Mouse (Mus musculus) Patski (cell line): ENCODE results near the gene Rras2. TPM values are rescaled to one million over a fixed set of nuclear protein-coding genes. Genes with fewer than 3 reads are reported as not detected.

Experiments
- ATAC-seq: fragments of 100-300 bp; one replicate; pipeline ENCODE4 v1.8.0; 2021
- CTCF ChIA-PET: fragments of 350-600 bp; sonication (Branson Sonifier 250); formaldehyde crosslinking; loops from one replicate; lab custom pipeline; 2022; ENCODE audit warnings: inconsistent platforms; lab: Charles Lee
- POLR2A ChIA-PET: fragments of 350-600 bp; sonication (Branson Sonifier 250); formaldehyde crosslinking; loops from one replicate; lab custom pipeline; 2022; ENCODE audit warnings: antibody characterized with exemption, inconsistent platforms; lab: Charles Lee
- DNase-seq: peaks from one replicate; pipeline ENCODE4 v3.0.0-alpha.2; 2011; ENCODE audit warnings: low read depth, low spot score
- H3K27me3 ChIP-seq: fragments of 371-371 bp; one replicate; pipeline ENCODE4 v1.5.1; 2021
- CTCF ChIP-seq: fragments of 100-300 bp; IDR thresholded peaks from one replicate; pipeline ENCODE4 v1.5.1; 2021
- in situ Hi-C: fragments of 300-500 bp; cut with MboI; formaldehyde crosslinking; loops from 3 replicates; pipeline ENCODE4 v1.11.1; 2018; ENCODE audit warnings: low pct_unique_long_range_greater_than_20kb, mixed read lengths
- polyA plus RNA-seq: library from polyadenylated mRNA; unstranded; gene quantifications from one replicate; pipeline ENCODE4 v1.2.3, GENCODE M21; 2021

The Rras2 gene
- polyA plus RNA-seq, 1 experiment from 2014 or later = 145 TPM

DNA sequence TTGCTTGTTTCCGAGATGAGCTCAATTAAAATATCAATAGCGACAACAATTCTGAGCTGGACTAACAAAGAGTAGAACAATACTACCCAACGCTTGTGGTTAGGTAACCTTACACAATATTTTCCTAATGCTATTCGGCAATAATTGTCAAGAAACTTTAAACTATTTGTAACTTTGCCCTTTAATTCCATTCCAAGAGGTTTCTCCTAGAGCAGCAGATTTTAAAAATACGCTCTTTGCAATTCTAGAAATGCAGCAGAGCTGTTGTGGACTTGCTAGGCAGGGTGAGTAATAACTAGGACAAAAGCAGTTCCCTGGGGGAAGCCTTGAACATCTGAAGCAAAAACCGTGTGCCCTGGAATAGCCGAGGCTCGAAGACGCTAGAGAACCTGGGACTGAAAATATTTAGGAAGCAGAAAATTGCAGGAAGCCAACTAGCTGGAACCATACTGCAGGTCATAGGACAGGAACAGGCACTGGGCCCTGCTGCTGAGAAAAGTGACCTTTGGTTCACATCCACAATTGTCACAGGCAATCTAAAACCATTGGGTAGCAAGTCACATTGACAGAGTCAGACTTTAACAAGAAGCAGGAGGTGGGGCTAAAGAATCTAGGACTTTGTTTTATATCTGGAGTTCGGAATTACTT lies 24.7 kb upstream of the Rras2 start:
- no peak for DNase-seq
- CTCF ChIA-PET = no interaction called here
- POLR2A ChIA-PET = no interaction called here
- no peak for TF ChIP-seq CTCF
- in situ Hi-C loops = no loop called here
- H3K27me3 ChIP-seq = no peaks in the 10 kb centered on the region
- ATAC-seq = no peak

GRCm38 (mm10) chr7:114140026-114140425 lies 22.4 kb upstream of the Rras2 start:
- no peak for TF ChIP-seq CTCF
- no peaks in the 10 kb centered on the region for H3K27me3 ChIP-seq
- in situ Hi-C loops = no loop called here
- ATAC-seq (no peak), DNase-seq (no peak)
- ChIA-PET POLR2A (no interaction called here), CTCF (interaction anchor here (1.8 kb wide), 1 partner anchor 8 kb away, joined by 6 read pairs; no protein-coding TSS in a partner anchor)

DNA sequence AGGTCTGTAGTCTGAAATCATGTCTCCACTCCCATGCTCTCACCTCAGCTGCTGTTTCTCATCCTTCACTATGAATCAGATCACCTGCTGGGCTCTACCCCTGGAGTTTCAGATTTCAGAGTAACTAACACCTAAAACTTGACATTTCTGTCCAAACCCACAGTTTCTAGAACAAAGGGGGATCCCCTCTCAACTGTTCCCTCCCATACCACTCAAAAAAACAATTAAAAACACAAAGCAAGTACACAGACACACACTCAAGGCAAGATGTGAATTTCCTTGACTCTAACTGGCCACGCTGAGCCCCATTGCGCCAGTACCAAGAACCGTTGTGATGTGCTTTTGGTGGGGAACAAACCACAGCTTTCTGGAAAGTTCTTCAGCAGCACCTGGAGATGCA lies 21.8 kb upstream of the Rras2 start:
- DNase-seq = no peak
- H3K27me3 ChIP-seq = no peaks in the 10 kb centered on the region
- POLR2A ChIA-PET = no interaction called here
- no peak for ATAC-seq
- TF ChIP-seq CTCF = no peak
- in situ Hi-C loops = no loop called here
- CTCF ChIA-PET = interaction anchor here (1.0 to 1.8 kb wide), 2 partner anchors 8 to 23 kb away, joined by 3 to 6 read pairs; no protein-coding TSS in a partner anchor

DNA sequence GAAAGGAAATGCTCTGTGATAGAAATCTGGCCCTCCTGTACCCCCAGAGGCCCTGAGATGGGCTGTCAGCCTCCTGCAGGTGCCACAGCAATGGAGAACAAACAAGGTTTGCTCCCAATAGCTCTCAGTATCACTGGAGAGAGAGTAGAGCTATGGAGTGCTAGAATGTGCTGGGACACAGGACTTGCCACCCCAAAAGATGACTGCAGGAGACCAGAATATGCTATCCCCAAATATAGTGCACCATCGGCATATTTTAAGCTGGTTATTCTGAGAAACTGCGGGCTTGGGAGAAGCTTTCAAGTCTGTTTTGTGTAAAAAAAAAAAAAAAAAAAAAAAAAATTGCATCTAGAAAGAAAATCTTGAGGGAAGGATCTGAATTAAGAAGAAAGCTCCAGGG lies 20.7 kb upstream of the Rras2 start:
- CTCF ChIA-PET = interaction anchor here (0.6 to 1.8 kb wide), 5 partner anchors 10 to 56 kb away, joined by 3 to 6 read pairs (median 3); no protein-coding TSS in a partner anchor
- POLR2A ChIA-PET = no interaction called here
- DNase-seq (no peak), ATAC-seq (no peak)
- TF ChIP-seq CTCF = no peak
- no peaks in the 10 kb centered on the region for H3K27me3 ChIP-seq
- in situ Hi-C loops = no loop called here

DNA sequence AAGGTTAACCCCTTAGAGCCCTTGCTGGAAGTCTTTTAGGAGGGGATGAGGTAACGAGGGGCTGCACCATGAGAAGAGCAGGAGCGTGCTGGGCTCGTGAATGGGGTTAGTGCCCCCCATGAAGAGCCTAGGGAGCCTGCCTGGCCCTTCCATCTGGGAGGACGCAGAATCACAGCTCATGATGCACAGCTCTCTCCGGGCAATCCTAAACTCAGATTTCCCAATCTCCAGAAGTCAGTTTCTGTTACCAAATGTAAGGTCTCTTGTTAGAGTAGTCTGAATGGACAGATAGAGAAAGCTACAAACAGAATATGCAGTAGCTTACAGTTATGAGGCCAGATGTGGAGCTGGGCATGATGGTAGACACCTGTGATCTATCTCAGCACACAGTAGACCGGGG lies 17.6 kb upstream of the Rras2 start:
- CTCF ChIA-PET = interaction anchor here (1.2 kb wide), 1 partner anchor 33 kb away, joined by 3 read pairs; no protein-coding TSS in a partner anchor
- H3K27me3 ChIP-seq = no peaks in the 10 kb centered on the region
- DNase-seq = no peak
- no peak for TF ChIP-seq CTCF
- ATAC-seq = no peak
- POLR2A ChIA-PET = no interaction called here
- in situ Hi-C loops = no loop called here

DNA sequence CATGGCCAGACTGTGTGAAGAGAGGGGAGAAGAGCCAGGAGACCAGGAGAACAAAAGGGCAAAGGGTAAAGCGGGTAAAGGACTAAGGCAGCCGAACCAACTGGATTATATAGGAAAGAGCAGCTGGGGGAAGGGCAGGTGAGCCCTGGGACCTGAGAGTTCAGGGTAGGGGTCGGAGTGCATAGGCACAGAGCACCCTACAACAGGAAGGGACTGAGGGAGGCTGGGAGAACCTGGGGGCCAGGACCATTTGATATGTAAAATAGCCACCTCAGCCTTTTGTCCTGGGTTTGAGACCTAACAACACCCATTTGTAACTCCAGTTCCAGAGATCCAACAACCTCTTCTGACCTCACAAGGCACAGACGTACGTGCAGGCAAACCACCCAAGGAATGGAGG lies 16.4 kb upstream of the Rras2 start:
- H3K27me3 ChIP-seq = no peaks in the 10 kb centered on the region
- POLR2A ChIA-PET = no interaction called here
- no peak for TF ChIP-seq CTCF
- CTCF ChIA-PET = interaction anchor here (1.1 kb wide), 1 partner anchor 30 kb away, joined by 3 read pairs; no protein-coding TSS in a partner anchor
- ATAC-seq (no peak), DNase-seq (no peak)
- in situ Hi-C loops = no loop called here

DNA sequence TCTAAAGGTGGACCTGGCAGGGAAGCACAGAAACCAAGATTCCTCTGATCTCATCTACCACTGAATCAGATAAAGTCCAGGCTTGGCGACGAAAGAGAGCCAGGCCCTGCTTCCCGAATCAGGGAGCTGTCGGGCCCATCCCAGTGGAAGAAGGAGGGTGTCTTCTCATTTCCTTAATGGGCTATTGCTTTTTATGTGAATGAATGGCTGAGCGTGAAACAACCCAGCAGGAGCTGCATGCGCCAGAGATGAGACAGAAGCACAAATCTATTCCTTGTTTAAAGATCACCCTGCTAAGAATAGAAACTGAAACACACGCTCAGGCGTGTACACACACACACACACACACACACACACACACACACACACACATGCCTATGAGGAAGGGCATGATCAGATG lies 14.7 kb upstream of the Rras2 start:
- DNase-seq = no peak
- peak; percentile 56 for ATAC-seq
- POLR2A ChIA-PET = interaction anchor here (0.6 to 0.7 kb wide), 2 partner anchors 17 to 83 kb away, joined by 4 to 9 read pairs; no protein-coding TSS in a partner anchor
- no peak for TF ChIP-seq CTCF
- H3K27me3 ChIP-seq = no peaks in the 10 kb centered on the region
- in situ Hi-C loops = no loop called here
- CTCF ChIA-PET = interaction anchor here (1.2 to 2.3 kb wide), 3 partner anchors 12 to 1083 kb away, joined by 3 to 5 read pairs (median 3); no protein-coding TSS in a partner anchor

DNA sequence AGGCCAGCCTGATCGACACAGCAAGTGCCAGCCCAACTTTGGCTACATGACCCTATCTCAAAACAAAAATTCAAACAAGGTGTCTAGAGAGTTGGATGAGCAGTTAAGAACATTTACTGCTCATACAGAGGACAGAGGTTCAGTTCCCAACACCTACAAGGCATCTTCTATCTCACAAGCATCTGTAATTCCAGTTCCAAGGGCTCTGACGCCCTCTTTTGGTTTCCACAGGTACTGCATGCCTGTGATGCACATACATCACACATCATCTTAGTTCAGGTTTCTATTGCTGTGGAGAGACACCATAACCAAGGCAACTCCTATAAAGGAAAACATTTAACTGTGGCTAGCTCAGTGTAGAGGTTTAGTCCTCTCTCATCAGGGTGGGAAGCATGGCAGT lies 11.7 kb upstream of the Rras2 start:
- in situ Hi-C loops = no loop called here
- no peaks in the 10 kb centered on the region for H3K27me3 ChIP-seq
- TF ChIP-seq CTCF = peak; percentile 32
- POLR2A ChIA-PET = no interaction called here
- no peak for ATAC-seq
- DNase-seq = no peak
- CTCF ChIA-PET = interaction anchor here (1.0 to 1.1 kb wide), 2 partner anchors 11 to 75 kb away, joined by 3 read pairs; no protein-coding TSS in a partner anchor

- DNase-seq (no peak), ATAC-seq (no peak)
- ChIA-PET POLR2A (interaction anchor here (0.7 kb wide), 1 partner anchor 31 kb away, joined by 3 read pairs; no protein-coding TSS in a partner anchor), CTCF (interaction anchor here (1.0 kb wide), 2 partner anchors 11 to 24 kb away, joined by 3 read pairs; no protein-coding TSS in a partner anchor)
- H3K27me3 ChIP-seq = no peaks in the 10 kb centered on the region
- TF ChIP-seq CTCF = no peak
- in situ Hi-C loops = loop anchor here (10.0 kb wide), 2 partner anchors 53 to 87 kb away; no protein-coding TSS in a partner anchor
These were observed 599 bp upstream of the Rras2 start for GRCm38 (mm10) chr7:114118180-114118579.

GRCm38 (mm10) chr7:114116711-114117351 lies 750 bp downstream of the Rras2 start:
- ChIA-PET CTCF (interaction anchor here (1.0 to 1.3 kb wide), 2 partner anchors 10 to 50 kb away, joined by 3 to 5 read pairs; no protein-coding TSS in a partner anchor), POLR2A (interaction anchor here (0.7 to 1.2 kb wide), 5 partner anchors 11 to 88 kb away, joined by 3 to 7 read pairs (median 4); no protein-coding TSS in a partner anchor)
- peak; percentile 91 for ATAC-seq
- peak; percentile 43 for TF ChIP-seq CTCF
- in situ Hi-C loops = loop anchor here (10.0 kb wide), 2 partner anchors 52 to 88 kb away; no protein-coding TSS in a partner anchor
- DNase-seq = no peak
- no peaks in the 10 kb centered on the region for H3K27me3 ChIP-seq
